Mouse (Mus musculus) liver, embryonic 14.5 days (tissue): ENCODE data around the gene Dynlt1c.
"Not testable (repeated sequence)": the region's sequence is repeated elsewhere in the genome, so short reads cannot be mapped to it uniquely, and the experiment has no call there.

ENCODE experiments used
- CTCF ChIP-seq: IDR thresholded peaks from 2 replicates; pipeline ENCODE4 v1.5.1; 2016; ENCODE audit warnings: antibody characterized with exemption, low read depth, control low read depth
- EP300 ChIP-seq: IDR thresholded peaks from 2 replicates; pipeline ENCODE4 v1.6.1; 2016; ENCODE audit warnings: antibody characterized with exemption, low read depth

GRCm38 (mm10) chr17:6575376-6575775 is 26.1 kb upstream of the Dynlt1c start:
- not testable (repeated sequence) for TF ChIP-seq CTCF, EP300
